Mouse (Mus musculus): ENCODE data around the gene Plekhg1. TPM values are rescaled to one million over a fixed set of nuclear protein-coding genes. Genes with fewer than 3 reads are reported as not detected.
A peak's percentile ranks its signal among the peaks of the same experiment; 100 is the strongest.

The Plekhg1 gene
- polyA plus RNA-seq, 1 experiment from 2014 or later = 16.9 TPM

DNA sequence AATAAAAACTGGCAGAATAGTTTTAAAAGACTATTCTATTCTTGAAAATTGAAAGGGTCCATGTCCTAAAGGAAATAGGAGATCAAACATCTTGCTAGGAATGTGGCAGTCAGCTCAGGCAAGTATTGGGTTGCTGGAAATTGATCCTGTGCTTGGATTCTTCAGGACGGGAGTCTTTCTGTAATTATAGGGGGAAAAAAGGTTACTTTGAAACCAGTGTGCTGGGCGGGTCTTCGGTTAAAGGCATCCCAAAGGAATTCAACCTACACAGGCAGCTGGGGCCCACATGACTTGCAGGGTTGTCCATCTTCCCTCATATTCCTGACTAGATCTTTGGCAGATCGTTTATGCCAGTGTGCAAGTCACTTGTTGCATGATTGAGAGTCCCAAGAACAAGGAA, 9.8 kb upstream of the Plekhg1 start:
- no peak overlapping the region for H3K4me3 ChIP-seq (ENCODE audit: low read length)
- no peaks in the 10 kb centered on the region for H3K4me1 ChIP-seq (ENCODE audit: control insufficient read depth, insufficient read depth, low read length)
- peak; percentile 60 for ATAC-seq (ENCODE audit: low FRiP score, low TSS enrichment)
- no peak overlapping the region for H3K27ac ChIP-seq (ENCODE audit: low read depth, low read length)
- no peaks in the 10 kb centered on the region for H3K27me3 ChIP-seq (ENCODE audit: control insufficient read depth, insufficient read depth, low read length)
- H3K9me3 ChIP-seq (ENCODE audit: control insufficient read depth, low read length) = no peaks in the 10 kb centered on the region
- 10% methylated on average over 4 of the region's 4 CpGs for WGBS
- no peak overlapping the region for H3K4me2 ChIP-seq (replicated peaks; ENCODE audit: low read depth, low read length)
- H3K36me3 ChIP-seq (ENCODE audit: control insufficient read depth, insufficient read depth, low read length) = no peaks in the 10 kb centered on the region
- H3K9ac ChIP-seq (ENCODE audit: low read depth, low read length) = no peak overlapping the region

- 29% methylated on average over 3 of the region's 3 CpGs for WGBS
- ATAC-seq (ENCODE audit: low FRiP score, low TSS enrichment) = no peak
- Histone ChIP-seq H3K36me3 (ENCODE audit: control insufficient read depth, insufficient read depth, low read length) (no peaks in the 10 kb centered on the region), H3K4me3 (ENCODE audit: low read length) (no peak overlapping the region), H3K27ac (ENCODE audit: low read depth, low read length) (no peak overlapping the region), H3K4me2 (replicated peaks; ENCODE audit: low read depth, low read length) (no peak overlapping the region), H3K9ac (ENCODE audit: low read depth, low read length) (no peak overlapping the region), H3K4me1 (ENCODE audit: control insufficient read depth, insufficient read depth, low read length) (0 out of 2 replicates have a peak, but pooled peaks cover 6% of the 10 kb centered on the region), H3K9me3 (ENCODE audit: control insufficient read depth, low read length) (no peaks in the 10 kb centered on the region), H3K27me3 (ENCODE audit: control insufficient read depth, insufficient read depth, low read length) (no peaks in the 10 kb centered on the region)
Observed at GRCm38 (mm10) chr10:3737034-3737433, 3.1 kb upstream of the Plekhg1 start.

GRCm38 (mm10) chr10:3740504-3741388, 582 bp downstream of the Plekhg1 start:
- H3K4me1 ChIP-seq (ENCODE audit: control insufficient read depth, insufficient read depth, low read length) = peaks cover 13% of the 10 kb centered on the region
- H3K4me2 ChIP-seq (replicated peaks; ENCODE audit: low read depth, low read length) = peak overlapping the region; percentile 89
- H3K27me3 ChIP-seq (ENCODE audit: control insufficient read depth, insufficient read depth, low read length) = no peaks in the 10 kb centered on the region
- peak overlapping the region; percentile 92 for H3K27ac ChIP-seq (ENCODE audit: low read depth, low read length)
- WGBS = under 1% methylated on average over 40 of the region's 47 CpGs
- no peaks in the 10 kb centered on the region for H3K9me3 ChIP-seq (ENCODE audit: control insufficient read depth, low read length)
- ATAC-seq (ENCODE audit: low FRiP score, low TSS enrichment) = peak; percentile 82
- peak overlapping the region; percentile 80 for H3K9ac ChIP-seq (ENCODE audit: low read depth, low read length)
- peak overlapping the region; percentile 73 for H3K4me3 ChIP-seq (ENCODE audit: low read length)
- H3K36me3 ChIP-seq (ENCODE audit: control insufficient read depth, insufficient read depth, low read length) = no peaks in the 10 kb centered on the region

DNA sequence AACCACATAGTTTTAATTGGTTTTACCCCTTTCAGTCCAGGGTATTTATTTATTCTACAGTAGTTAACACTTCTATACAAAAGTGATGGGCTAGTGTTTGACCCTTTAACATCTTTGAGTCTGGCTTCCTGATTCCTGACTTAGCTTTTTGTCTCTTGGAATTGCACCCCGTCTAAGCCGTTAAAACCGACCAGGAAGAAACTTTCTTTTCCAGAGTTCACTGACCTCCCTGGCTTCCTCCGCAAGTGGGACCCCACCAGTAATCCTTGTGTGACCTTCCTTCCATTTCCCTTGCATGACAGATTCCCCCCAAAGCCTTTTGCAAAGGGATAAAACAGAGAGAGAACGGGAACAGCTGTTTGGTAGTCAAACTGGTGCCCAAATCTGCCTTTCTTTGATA, 1.6 kb downstream of the Plekhg1 start:
- peaks cover 13% of the 10 kb centered on the region for H3K4me1 ChIP-seq (ENCODE audit: control insufficient read depth, insufficient read depth, low read length)
- H3K4me2 ChIP-seq (replicated peaks; ENCODE audit: low read depth, low read length) = peak overlapping the region; percentile 89
- no peaks in the 10 kb centered on the region for H3K9me3 ChIP-seq (ENCODE audit: control insufficient read depth, low read length)
- no peaks in the 10 kb centered on the region for H3K36me3 ChIP-seq (ENCODE audit: control insufficient read depth, insufficient read depth, low read length)
- H3K9ac ChIP-seq (ENCODE audit: low read depth, low read length) = peak overlapping the region; percentile 52; the same call in 1 of the 2 replicates
- no peaks in the 10 kb centered on the region for H3K27me3 ChIP-seq (ENCODE audit: control insufficient read depth, insufficient read depth, low read length)
- peak overlapping the region; percentile 73 for H3K4me3 ChIP-seq (ENCODE audit: low read length)
- no peak for ATAC-seq (ENCODE audit: low FRiP score, low TSS enrichment)
- 10% methylated on average over 5 of the region's 5 CpGs for WGBS
- H3K27ac ChIP-seq (ENCODE audit: low read depth, low read length) = no peak overlapping the region

DNA sequence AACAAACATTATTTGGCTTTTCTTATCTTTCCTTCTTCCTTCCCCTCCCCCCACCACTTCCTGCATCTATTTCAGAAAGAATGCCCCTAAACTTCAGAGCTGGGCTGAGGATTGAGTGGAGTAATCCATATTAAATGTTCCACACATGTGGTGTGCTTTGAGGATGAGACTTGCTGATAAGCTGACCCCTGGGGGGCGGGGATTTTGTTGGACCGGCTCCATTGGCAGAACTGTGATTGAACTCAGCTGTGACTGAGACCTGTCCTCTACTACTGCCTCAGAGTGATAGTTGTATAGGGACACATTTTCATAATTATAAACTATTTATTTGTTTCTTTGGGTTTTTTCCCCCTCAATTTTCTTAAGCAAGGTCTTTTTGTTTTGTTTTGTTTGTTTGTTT, 2.9 kb downstream of the Plekhg1 start:
- WGBS = 22% methylated on average over 2 of the region's 2 CpGs
- Histone ChIP-seq H3K36me3 (ENCODE audit: control insufficient read depth, insufficient read depth, low read length) (no peaks in the 10 kb centered on the region), H3K4me2 (replicated peaks; ENCODE audit: low read depth, low read length) (no peak overlapping the region), H3K9ac (ENCODE audit: low read depth, low read length) (no peak overlapping the region), H3K4me3 (ENCODE audit: low read length) (no peak overlapping the region), H3K4me1 (ENCODE audit: control insufficient read depth, insufficient read depth, low read length) (peaks cover 7% of the 10 kb centered on the region), H3K27ac (ENCODE audit: low read depth, low read length) (no peak overlapping the region), H3K9me3 (ENCODE audit: control insufficient read depth, low read length) (no peaks in the 10 kb centered on the region), H3K27me3 (ENCODE audit: control insufficient read depth, insufficient read depth, low read length) (no peaks in the 10 kb centered on the region)
- ATAC-seq (ENCODE audit: low FRiP score, low TSS enrichment) = no peak

DNA sequence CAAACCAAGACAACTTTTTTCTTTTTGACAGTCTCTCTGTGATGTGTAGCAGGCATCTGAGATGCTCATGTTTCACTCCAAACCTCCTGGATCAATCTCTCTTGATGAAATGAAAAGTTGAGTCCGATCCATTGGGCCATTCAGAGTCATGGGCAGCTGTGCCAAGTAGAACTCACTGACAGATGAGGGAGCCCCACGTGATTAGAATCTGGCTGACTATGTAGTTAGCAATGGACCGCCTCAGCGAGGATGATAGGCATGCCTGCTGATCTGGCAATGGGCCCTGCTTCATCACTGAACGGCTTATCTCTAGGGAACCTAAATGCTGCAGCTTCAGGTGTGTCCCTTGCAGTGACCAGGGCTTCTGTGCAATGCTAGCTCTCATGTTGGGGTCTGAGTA, 3.7 kb downstream of the Plekhg1 start:
- no peaks in the 10 kb centered on the region for H3K9me3 ChIP-seq (ENCODE audit: control insufficient read depth, low read length)
- H3K9ac ChIP-seq (ENCODE audit: low read depth, low read length) = no peak overlapping the region
- peaks cover 7% of the 10 kb centered on the region for H3K4me1 ChIP-seq (ENCODE audit: control insufficient read depth, insufficient read depth, low read length)
- no peak overlapping the region for H3K4me2 ChIP-seq (replicated peaks; ENCODE audit: low read depth, low read length)
- no peak for ATAC-seq (ENCODE audit: low FRiP score, low TSS enrichment)
- H3K36me3 ChIP-seq (ENCODE audit: control insufficient read depth, insufficient read depth, low read length) = no peaks in the 10 kb centered on the region
- 82% methylated on average over 5 of the region's 5 CpGs for WGBS
- no peak overlapping the region for H3K4me3 ChIP-seq (ENCODE audit: low read length)
- no peaks in the 10 kb centered on the region for H3K27me3 ChIP-seq (ENCODE audit: control insufficient read depth, insufficient read depth, low read length)
- no peak overlapping the region for H3K27ac ChIP-seq (ENCODE audit: low read depth, low read length)

DNA sequence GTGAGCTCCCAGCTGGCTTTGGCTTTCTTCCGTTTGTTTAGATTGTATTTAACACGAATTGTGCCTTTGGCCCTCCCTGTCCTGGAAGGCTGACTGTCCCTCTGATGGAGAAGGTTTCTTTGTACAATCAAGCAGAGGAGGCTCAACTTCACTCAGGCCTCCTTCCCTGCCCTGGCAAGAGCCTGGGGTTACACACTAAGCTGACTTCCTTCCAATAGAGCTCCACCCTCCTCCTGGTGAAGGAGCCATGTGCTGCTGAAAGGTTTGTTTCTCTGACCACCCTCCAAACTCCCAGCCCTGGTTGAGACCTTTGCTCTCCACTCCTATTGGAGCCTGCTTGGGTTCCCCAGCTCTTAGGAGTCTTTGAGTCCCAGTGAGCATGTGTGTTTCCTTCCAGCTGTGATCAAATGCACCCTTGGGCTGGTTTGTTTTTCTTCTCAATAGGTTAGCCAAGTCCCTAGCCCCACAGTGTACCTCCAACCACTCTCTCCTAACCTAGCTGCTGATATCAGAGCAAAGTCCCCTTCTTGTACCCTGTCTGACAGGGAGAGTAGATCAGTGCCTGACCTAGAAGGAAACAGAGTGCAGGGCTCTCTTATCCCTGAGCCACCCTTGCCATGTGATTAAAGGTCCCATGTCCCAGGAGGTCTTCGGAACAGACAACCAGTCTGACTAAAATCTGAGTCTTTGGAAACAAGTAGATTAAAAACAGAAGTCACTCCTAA, 6.8 kb downstream of the Plekhg1 start:
- H3K27me3 ChIP-seq (ENCODE audit: control insufficient read depth, insufficient read depth, low read length) = no peaks in the 10 kb centered on the region

GRCm38 (mm10) chr10:3749580-3749979, 9.4 kb downstream of the Plekhg1 start:
- ATAC-seq (ENCODE audit: low FRiP score, low TSS enrichment) = no peak
- Histone ChIP-seq H3K36me3 (ENCODE audit: control insufficient read depth, insufficient read depth, low read length) (no peaks in the 10 kb centered on the region), H3K4me3 (ENCODE audit: low read length) (no peak overlapping the region), H3K27ac (ENCODE audit: low read depth, low read length) (no peak overlapping the region), H3K9ac (ENCODE audit: low read depth, low read length) (no peak overlapping the region), H3K27me3 (ENCODE audit: control insufficient read depth, insufficient read depth, low read length) (no peaks in the 10 kb centered on the region), H3K4me1 (ENCODE audit: control insufficient read depth, insufficient read depth, low read length) (no peaks in the 10 kb centered on the region), H3K4me2 (replicated peaks; ENCODE audit: low read depth, low read length) (no peak overlapping the region), H3K9me3 (ENCODE audit: control insufficient read depth, low read length) (no peaks in the 10 kb centered on the region)
- WGBS = 84% methylated on average over 1 of the region's 1 CpGs

More for the DNA sequence above, 6.8 kb downstream of the Plekhg1 start:
- Histone ChIP-seq H3K9me3 (ENCODE audit: control insufficient read depth, low read length) (no peaks in the 10 kb centered on the region), H3K4me2 (replicated peaks; ENCODE audit: low read depth, low read length) (no peak overlapping the region), H3K4me3 (ENCODE audit: low read length) (no peak overlapping the region), H3K36me3 (ENCODE audit: control insufficient read depth, insufficient read depth, low read length) (no peaks in the 10 kb centered on the region), H3K4me1 (ENCODE audit: control insufficient read depth, insufficient read depth, low read length) (peaks cover 7% of the 10 kb centered on the region), H3K9ac (ENCODE audit: low read depth, low read length) (no peak overlapping the region), H3K27ac (ENCODE audit: low read depth, low read length) (no peak overlapping the region)
- 52% methylated on average over 3 of the region's 3 CpGs for WGBS
- ATAC-seq (ENCODE audit: low FRiP score, low TSS enrichment) = no peak

GRCm38 (mm10) chr10:3761992-3762391, 21.8 kb downstream of the Plekhg1 start:
- H3K4me3 ChIP-seq (ENCODE audit: low read length) = no peak overlapping the region
- WGBS = 72% methylated on average over 5 of the region's 5 CpGs
- H3K4me1 ChIP-seq (ENCODE audit: control insufficient read depth, insufficient read depth, low read length) = no peaks in the 10 kb centered on the region
- no peak for ATAC-seq (ENCODE audit: low FRiP score, low TSS enrichment)
- H3K4me2 ChIP-seq (replicated peaks; ENCODE audit: low read depth, low read length) = no peak overlapping the region
- H3K9me3 ChIP-seq (ENCODE audit: control insufficient read depth, low read length) = no peaks in the 10 kb centered on the region
- H3K9ac ChIP-seq (ENCODE audit: low read depth, low read length) = no peak overlapping the region
- H3K27me3 ChIP-seq (ENCODE audit: control insufficient read depth, insufficient read depth, low read length) = no peaks in the 10 kb centered on the region
- H3K36me3 ChIP-seq (ENCODE audit: control insufficient read depth, insufficient read depth, low read length) = no peaks in the 10 kb centered on the region
- no peak overlapping the region for H3K27ac ChIP-seq (ENCODE audit: low read depth, low read length)

All from kidney, embryonic 14.5 days (tissue).